Mouse (Mus musculus): ENCODE measurements around the gene Ghsr. TPM values are rescaled to one million over a fixed set of nuclear protein-coding genes. Genes with fewer than 3 reads are reported as not detected.

Gene Ghsr
- polyA plus RNA-seq, 1 experiment from 2014 or later, result not detected

DNA sequence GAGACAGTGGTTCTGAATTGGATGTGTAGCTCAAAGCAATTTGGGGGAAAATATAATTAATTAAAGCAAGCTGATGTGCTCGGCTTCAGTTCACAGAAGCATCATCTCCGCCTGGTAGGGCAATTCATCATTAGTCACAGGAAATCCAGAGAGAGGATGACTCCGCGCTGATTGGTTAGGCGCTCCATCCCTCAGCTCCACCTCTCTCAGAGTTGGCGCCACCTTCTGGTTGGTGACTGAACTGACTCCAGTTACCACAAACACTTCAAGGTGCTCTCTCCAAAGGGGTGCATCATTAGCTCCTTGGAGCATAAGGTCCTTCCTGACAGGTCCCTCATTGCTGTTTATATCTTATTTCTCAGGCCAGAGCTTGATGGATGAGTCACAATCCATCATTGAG, 25.6 kb upstream of the Ghsr start:
- H3K4me3 ChIP-seq (ENCODE audit: low read depth, low read length), result no peak overlapping the region
- H3K9me3 ChIP-seq (ENCODE audit: control insufficient read depth, low read length), result no peaks in the 10 kb centered on the region
- no peak overlapping the region for H3K4me2 ChIP-seq (ENCODE audit: low read depth, low read length)
- H3K4me1 ChIP-seq (ENCODE audit: control insufficient read depth, insufficient read depth, low read length), result no peaks in the 10 kb centered on the region
- H3K36me3 ChIP-seq (ENCODE audit: control insufficient read depth, insufficient read depth, low read length), result no peaks in the 10 kb centered on the region
- no peak overlapping the region for H3K9ac ChIP-seq (ENCODE audit: low read depth, low read length)
- H3K27ac ChIP-seq (replicated peaks; ENCODE audit: low read depth, low read length), result no peak overlapping the region
- DNase-seq (ENCODE audit: low spot score) (no peak), ATAC-seq (ENCODE audit: low read depth) (no peak)
- H3K27me3 ChIP-seq (replicated peaks; ENCODE audit: control insufficient read depth, insufficient read depth, low read length), result no peaks in the 10 kb centered on the region
- WGBS, result 57% methylated on average over 6 of the region's 6 CpGs

DNA sequence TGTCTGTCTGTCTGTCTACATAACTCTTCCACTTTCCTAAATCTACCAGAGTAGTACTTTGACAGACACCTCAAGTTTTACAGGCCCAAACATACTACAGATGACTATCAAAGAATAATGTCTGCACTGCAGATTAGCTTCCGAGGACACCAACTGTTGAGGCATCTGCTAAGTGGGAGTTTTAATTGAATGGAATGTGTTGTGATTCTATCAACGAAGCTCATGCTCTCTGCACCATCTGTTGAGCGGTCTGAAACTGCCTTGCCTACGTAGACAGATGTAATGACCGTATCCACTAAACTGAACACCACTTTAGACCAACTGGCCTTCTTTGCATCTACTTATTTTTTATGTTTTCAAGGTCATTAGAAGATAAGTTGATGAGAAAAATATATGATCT, 22.7 kb upstream of the Ghsr start:
- peak; percentile 10 for DNase-seq (ENCODE audit: low spot score)
- Histone ChIP-seq H3K36me3 (ENCODE audit: control insufficient read depth, insufficient read depth, low read length) (no peaks in the 10 kb centered on the region), H3K27me3 (replicated peaks; ENCODE audit: control insufficient read depth, insufficient read depth, low read length) (no peaks in the 10 kb centered on the region), H3K4me2 (ENCODE audit: low read depth, low read length) (no peak overlapping the region), H3K9me3 (ENCODE audit: control insufficient read depth, low read length) (no peaks in the 10 kb centered on the region), H3K9ac (ENCODE audit: low read depth, low read length) (no peak overlapping the region), H3K4me1 (ENCODE audit: control insufficient read depth, insufficient read depth, low read length) (no peaks in the 10 kb centered on the region), H3K27ac (replicated peaks; ENCODE audit: low read depth, low read length) (no peak overlapping the region), H3K4me3 (ENCODE audit: low read depth, low read length) (no peak overlapping the region)
- no peak for ATAC-seq (ENCODE audit: low read depth)
- WGBS, result 61% methylated on average over 5 of the region's 5 CpGs

DNA sequence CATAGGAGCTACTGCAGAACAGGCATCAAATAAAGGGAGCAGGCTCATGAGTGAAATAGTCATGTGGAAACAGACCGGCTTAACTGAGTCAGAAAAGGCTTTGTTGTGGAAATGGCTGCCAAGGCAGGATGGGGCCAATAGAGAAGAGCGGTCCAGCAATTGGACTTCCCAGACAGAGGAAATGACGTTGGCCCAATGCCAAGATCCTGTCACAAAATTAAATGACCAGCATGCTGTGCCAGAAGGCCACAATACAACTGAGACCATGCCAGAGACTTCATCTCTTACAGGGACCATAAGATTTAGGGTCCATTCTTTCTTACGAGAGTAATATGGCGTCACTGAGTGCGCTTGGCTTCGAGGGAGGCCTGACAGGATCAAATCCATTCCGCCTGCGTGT, 20.0 kb upstream of the Ghsr start:
- Histone ChIP-seq H3K9ac (ENCODE audit: low read depth, low read length) (no peak overlapping the region), H3K36me3 (ENCODE audit: control insufficient read depth, insufficient read depth, low read length) (no peaks in the 10 kb centered on the region), H3K4me3 (ENCODE audit: low read depth, low read length) (no peak overlapping the region), H3K27me3 (replicated peaks; ENCODE audit: control insufficient read depth, insufficient read depth, low read length) (no peaks in the 10 kb centered on the region), H3K4me2 (ENCODE audit: low read depth, low read length) (no peak overlapping the region), H3K4me1 (ENCODE audit: control insufficient read depth, insufficient read depth, low read length) (no peaks in the 10 kb centered on the region), H3K9me3 (ENCODE audit: control insufficient read depth, low read length) (no peaks in the 10 kb centered on the region), H3K27ac (replicated peaks; ENCODE audit: low read depth, low read length) (no peak overlapping the region)
- 83% methylated on average over 9 of the region's 9 CpGs for WGBS
- ATAC-seq (ENCODE audit: low read depth) (no peak), DNase-seq (ENCODE audit: low spot score) (peak; percentile 14)

DNA sequence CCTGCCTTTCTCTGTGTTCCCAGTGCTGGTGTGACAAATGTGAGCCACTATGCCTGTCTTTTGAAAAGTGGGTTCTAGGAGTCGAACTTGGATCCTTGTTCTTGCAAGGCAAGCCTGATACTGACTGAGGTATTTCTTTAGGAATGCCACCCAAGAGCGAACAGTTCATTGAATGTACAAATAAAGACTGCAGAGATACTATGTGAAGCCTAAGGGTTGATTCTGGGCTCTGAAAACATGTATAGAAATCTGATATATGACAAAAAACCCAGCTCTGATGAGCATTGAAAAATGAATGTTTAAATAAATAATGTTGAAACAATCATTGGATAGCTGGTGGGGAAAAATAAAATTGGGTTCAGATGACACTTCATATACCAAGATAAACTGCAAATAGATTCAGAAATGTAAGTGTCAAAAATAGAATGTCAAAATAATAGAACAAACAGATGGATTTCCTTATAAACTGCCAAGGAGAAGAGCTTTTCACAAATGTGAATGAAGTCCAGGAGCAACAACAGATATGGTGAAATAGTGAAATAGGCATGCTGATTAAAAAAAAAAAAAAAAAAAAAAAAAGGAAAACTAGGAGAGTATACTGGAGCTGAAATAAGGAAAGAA, 11.9 kb upstream of the Ghsr start:
- H3K36me3 ChIP-seq (ENCODE audit: control insufficient read depth, insufficient read depth, low read length), result no peaks in the 10 kb centered on the region
- no peak for ATAC-seq (ENCODE audit: low read depth)
- H3K27ac ChIP-seq (replicated peaks; ENCODE audit: low read depth, low read length), result no peak overlapping the region
- peaks cover 5% of the 10 kb centered on the region; the same call in 1 of the 2 replicates for H3K9me3 ChIP-seq (ENCODE audit: control insufficient read depth, low read length)
- no peaks in the 10 kb centered on the region for H3K4me1 ChIP-seq (ENCODE audit: control insufficient read depth, insufficient read depth, low read length)
- no peaks in the 10 kb centered on the region for H3K27me3 ChIP-seq (replicated peaks; ENCODE audit: control insufficient read depth, insufficient read depth, low read length)
- no peak overlapping the region for H3K9ac ChIP-seq (ENCODE audit: low read depth, low read length)
- DNase-seq (ENCODE audit: low spot score), result no peak
- WGBS, result 81% methylated on average over 2 of the region's 2 CpGs
- H3K4me3 ChIP-seq (ENCODE audit: low read depth, low read length), result no peak overlapping the region
- no peak overlapping the region for H3K4me2 ChIP-seq (ENCODE audit: low read depth, low read length)

DNA sequence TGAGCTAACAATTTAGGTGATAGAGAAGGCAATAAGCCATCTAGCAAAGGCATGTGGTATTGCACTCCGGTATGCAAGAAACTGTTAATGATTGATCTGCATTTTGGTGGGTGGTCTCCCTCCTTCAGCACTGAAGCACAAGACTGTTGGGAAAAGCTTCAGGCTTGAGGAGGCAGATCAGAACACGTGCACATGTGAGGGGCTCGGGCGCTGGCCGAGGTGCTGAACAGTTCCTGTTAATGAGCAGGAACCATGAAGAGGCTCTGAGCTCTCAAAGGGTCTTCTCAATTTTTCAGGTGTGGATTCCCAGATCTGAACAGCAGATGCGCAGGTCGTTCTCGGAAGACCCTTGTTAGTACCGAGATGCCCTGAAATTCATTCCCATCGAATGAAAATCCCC, 1.0 kb upstream of the Ghsr start:
- 7% methylated on average over 10 of the region's 10 CpGs for WGBS
- peaks cover 6% of the 10 kb centered on the region for H3K4me1 ChIP-seq (ENCODE audit: control insufficient read depth, insufficient read depth, low read length)

DNA sequence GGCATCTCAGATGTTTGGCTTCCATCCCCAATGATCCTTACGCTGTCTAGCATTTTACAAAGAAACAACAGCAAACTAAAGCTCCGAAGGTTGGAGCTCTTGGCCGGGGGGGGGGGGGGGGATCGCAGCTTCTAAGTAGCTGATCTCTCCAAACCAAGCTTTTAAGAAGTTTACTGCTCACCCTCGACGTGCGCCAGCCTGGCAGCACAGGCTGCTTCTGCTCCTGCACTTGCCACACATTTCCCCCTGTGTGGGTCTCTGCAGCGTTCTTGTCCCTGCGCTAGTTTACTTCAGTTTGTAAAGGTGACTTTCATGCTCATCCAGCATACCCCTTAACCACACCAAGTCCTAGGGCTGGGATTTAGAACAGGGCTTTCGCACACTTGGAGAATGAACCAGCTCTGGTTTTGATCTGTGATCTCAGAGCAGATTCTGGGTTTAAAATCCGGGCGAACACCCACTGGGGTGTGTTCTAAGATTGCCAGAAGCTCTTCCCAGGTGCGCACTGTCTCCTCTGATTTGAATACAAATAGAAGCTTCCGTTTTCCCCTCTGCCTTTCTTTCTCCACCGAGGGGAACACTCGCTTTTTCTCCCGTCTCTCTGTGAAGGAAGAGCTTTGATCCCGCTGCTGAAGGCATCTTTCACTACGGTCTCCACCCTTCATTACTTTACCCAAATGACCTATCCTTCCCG, 422 bp upstream of the Ghsr start:
- H3K36me3 ChIP-seq (ENCODE audit: control insufficient read depth, insufficient read depth, low read length), result no peaks in the 10 kb centered on the region
- no peak overlapping the region for H3K27ac ChIP-seq (replicated peaks; ENCODE audit: low read depth, low read length)
- H3K4me2 ChIP-seq (ENCODE audit: low read depth, low read length), result peak overlapping the region; percentile 43; the same call in 1 of the 2 replicates
- no peak overlapping the region for H3K9ac ChIP-seq (ENCODE audit: low read depth, low read length)
- ATAC-seq (ENCODE audit: low read depth) (no peak), DNase-seq (ENCODE audit: low spot score) (no peak)
- peaks cover 6% of the 10 kb centered on the region for H3K4me1 ChIP-seq (ENCODE audit: control insufficient read depth, insufficient read depth, low read length)
- WGBS, result 3% methylated on average over 20 of the region's 20 CpGs
- H3K27me3 ChIP-seq (replicated peaks; ENCODE audit: control insufficient read depth, insufficient read depth, low read length), result peaks cover 56% of the 10 kb centered on the region
- peak overlapping the region; percentile 27; the same call in 1 of the 2 replicates for H3K4me3 ChIP-seq (ENCODE audit: low read depth, low read length)
- no peaks in the 10 kb centered on the region for H3K9me3 ChIP-seq (ENCODE audit: control insufficient read depth, low read length)

More for the DNA sequence above, 1.0 kb upstream of the Ghsr start:
- H3K9me3 ChIP-seq (ENCODE audit: control insufficient read depth, low read length), result no peaks in the 10 kb centered on the region
- no peak overlapping the region for H3K4me2 ChIP-seq (ENCODE audit: low read depth, low read length)
- H3K27ac ChIP-seq (replicated peaks; ENCODE audit: low read depth, low read length), result no peak overlapping the region
- peaks cover 56% of the 10 kb centered on the region for H3K27me3 ChIP-seq (replicated peaks; ENCODE audit: control insufficient read depth, insufficient read depth, low read length)
- H3K9ac ChIP-seq (ENCODE audit: low read depth, low read length), result no peak overlapping the region
- H3K4me3 ChIP-seq (ENCODE audit: low read depth, low read length), result no peak overlapping the region
- no peaks in the 10 kb centered on the region for H3K36me3 ChIP-seq (ENCODE audit: control insufficient read depth, insufficient read depth, low read length)
- DNase-seq (ENCODE audit: low spot score), result peak; percentile 81
- no peak for ATAC-seq (ENCODE audit: low read depth)

DNA sequence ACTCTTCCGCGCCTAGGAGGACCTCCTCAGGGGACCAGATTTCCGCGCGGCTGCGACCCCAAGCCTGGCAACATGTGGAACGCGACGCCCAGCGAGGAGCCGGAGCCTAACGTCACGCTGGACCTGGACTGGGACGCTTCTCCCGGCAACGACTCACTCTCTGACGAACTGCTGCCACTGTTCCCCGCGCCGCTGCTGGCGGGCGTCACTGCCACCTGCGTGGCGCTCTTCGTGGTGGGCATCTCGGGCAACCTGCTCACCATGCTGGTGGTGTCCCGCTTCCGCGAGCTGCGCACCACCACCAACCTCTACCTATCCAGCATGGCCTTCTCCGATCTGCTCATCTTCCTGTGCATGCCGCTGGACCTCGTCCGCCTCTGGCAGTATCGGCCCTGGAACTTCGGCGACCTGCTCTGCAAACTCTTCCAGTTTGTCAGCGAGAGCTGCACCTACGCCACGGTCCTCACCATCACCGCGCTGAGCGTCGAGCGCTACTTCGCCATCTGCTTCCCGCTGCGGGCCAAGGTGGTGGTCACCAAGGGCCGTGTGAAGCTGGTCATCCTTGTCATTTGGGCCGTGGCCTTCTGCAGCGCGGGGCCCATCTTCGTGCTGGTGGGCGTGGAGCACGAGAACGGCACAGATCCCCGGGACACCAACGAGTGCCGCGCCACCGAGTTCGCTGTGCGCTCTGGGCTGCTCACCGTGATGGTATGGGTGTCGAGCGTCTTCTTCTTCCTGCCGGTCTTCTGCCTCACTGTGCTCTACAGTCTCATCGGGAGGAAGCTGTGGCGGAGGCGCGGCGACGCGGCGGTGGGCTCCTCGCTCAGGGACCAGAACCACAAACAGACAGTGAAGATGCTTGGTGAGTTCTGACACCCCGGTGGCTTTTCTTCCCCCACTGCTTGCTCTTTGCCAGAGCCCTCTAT, 837 bp downstream of the Ghsr start:
- WGBS, result 2% methylated on average over 61 of the region's 77 CpGs
- Histone ChIP-seq H3K4me2 (ENCODE audit: low read depth, low read length) (peak overlapping the region; percentile 43), H3K36me3 (ENCODE audit: control insufficient read depth, insufficient read depth, low read length) (no peaks in the 10 kb centered on the region), H3K9me3 (ENCODE audit: control insufficient read depth, low read length) (no peaks in the 10 kb centered on the region), H3K27ac (replicated peaks; ENCODE audit: low read depth, low read length) (no peak overlapping the region), H3K27me3 (replicated peaks; ENCODE audit: control insufficient read depth, insufficient read depth, low read length) (peaks cover 56% of the 10 kb centered on the region), H3K9ac (ENCODE audit: low read depth, low read length) (no peak overlapping the region), H3K4me1 (ENCODE audit: control insufficient read depth, insufficient read depth, low read length) (peaks cover 6% of the 10 kb centered on the region), H3K4me3 (ENCODE audit: low read depth, low read length) (peak overlapping the region; percentile 27)
- ATAC-seq (ENCODE audit: low read depth) (no peak), DNase-seq (ENCODE audit: low spot score) (no peak)

DNA sequence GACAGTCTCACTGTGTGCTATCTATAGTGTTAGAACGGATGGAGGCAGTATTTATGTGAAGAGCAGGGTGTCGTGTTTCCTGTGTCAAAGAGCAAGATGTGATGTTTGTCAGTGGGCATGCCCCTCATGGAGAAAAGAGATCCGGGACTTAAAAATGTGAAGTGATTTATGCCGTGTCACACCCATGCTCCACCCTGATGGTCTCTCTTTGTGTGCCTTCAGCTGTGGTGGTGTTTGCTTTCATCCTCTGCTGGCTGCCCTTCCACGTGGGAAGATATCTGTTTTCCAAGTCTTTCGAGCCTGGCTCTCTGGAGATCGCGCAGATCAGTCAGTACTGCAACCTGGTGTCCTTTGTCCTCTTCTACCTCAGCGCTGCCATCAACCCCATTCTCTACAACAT, 3.2 kb downstream of the Ghsr start:
- 43% methylated on average over 9 of the region's 9 CpGs for WGBS
- Histone ChIP-seq H3K36me3 (ENCODE audit: control insufficient read depth, insufficient read depth, low read length) (no peaks in the 10 kb centered on the region), H3K27me3 (replicated peaks; ENCODE audit: control insufficient read depth, insufficient read depth, low read length) (peaks cover 51% of the 10 kb centered on the region), H3K4me3 (ENCODE audit: low read depth, low read length) (no peak overlapping the region), H3K9me3 (ENCODE audit: control insufficient read depth, low read length) (no peaks in the 10 kb centered on the region), H3K27ac (replicated peaks; ENCODE audit: low read depth, low read length) (no peak overlapping the region), H3K9ac (ENCODE audit: low read depth, low read length) (no peak overlapping the region), H3K4me1 (ENCODE audit: control insufficient read depth, insufficient read depth, low read length) (peaks cover 6% of the 10 kb centered on the region), H3K4me2 (ENCODE audit: low read depth, low read length) (no peak overlapping the region)
- ATAC-seq (ENCODE audit: low read depth) (no peak), DNase-seq (ENCODE audit: low spot score) (no peak)
